Mouse (Mus musculus) spleen, adult 2 months (tissue): ENCODE measurements around the gene Tyro3.

Source experiments
- CTCF ChIP-seq: fragments of 200-500 bp; IDR thresholded peaks from 2 replicates; pipeline ENCODE4 v1.5.1; 2011; ENCODE audit warnings: mild to moderate bottlenecking, inconsistent platforms; ENCODE audit not compliant: insufficient read depth, insufficient read length, insufficient replicate concordance; ENCODE audit errors: extremely low read depth
- POLR2A ChIP-seq: fragments of 200-500 bp; IDR thresholded peaks from 2 replicates; pipeline ENCODE4 v1.6.1; 2011; ENCODE audit warnings: low read depth, low read length, inconsistent platforms

- TF ChIP-seq POLR2A = no peak
- no peak for TF ChIP-seq CTCF
Observed at GRCm38 (mm10) chr2:119763924-119764323, 33.6 kb upstream of the Tyro3 start.
